Mouse (Mus musculus) hindbrain, postnatal 0 days (tissue): ENCODE measurements around the gene Zfp777. TPM values are rescaled to one million over a fixed set of nuclear protein-coding genes. Genes with fewer than 3 reads are reported as not detected.

Source experiments
- ATAC-seq: fragments of 200-750 bp; cut with Nextera tagmentation; 2 replicates; pipeline ENCODE4 v1.8.0; 2017; ENCODE audit warnings: mild to moderate bottlenecking, moderate TSS enrichment, moderate library complexity
- DNase-seq: peaks from one replicate; pipeline ENCODE4 v3.0.0-alpha.2; 2015; ENCODE audit warnings: low spot score
- H3K27ac ChIP-seq: fragments of 300-500 bp; sonication (generic); 2 replicates; pipeline ENCODE4 v1.5.1; 2014; ENCODE audit warnings: mild to moderate bottlenecking
- H3K27me3 ChIP-seq: fragments of 300-500 bp; sonication (generic); 2 replicates; pipeline ENCODE4 v1.6.1; 2014; ENCODE audit warnings: low read length, mixed read lengths; ENCODE audit not compliant: insufficient read depth
- H3K36me3 ChIP-seq: fragments of 300-500 bp; sonication (generic); 2 replicates; pipeline ENCODE4 v1.6.1; 2014; ENCODE audit warnings: low read length, mixed read lengths; ENCODE audit not compliant: insufficient read depth
- H3K4me1 ChIP-seq: fragments of 300-500 bp; sonication (generic); 2 replicates; pipeline ENCODE4 v1.6.1; 2014; ENCODE audit warnings: antibody characterized with exemption, low read length, mixed read lengths; ENCODE audit not compliant: insufficient read depth
- H3K4me2 ChIP-seq: fragments of 300-500 bp; sonication (generic); 2 replicates; pipeline ENCODE4 v1.6.1; 2014; ENCODE audit warnings: low read depth, mild to moderate bottlenecking, low read length, moderate library complexity, mixed read lengths
- H3K4me3 ChIP-seq: fragments of 300-500 bp; sonication (generic); 2 replicates; pipeline ENCODE4 v1.5.1; 2014; ENCODE audit warnings: low read length
- H3K9ac ChIP-seq: fragments of 300-500 bp; sonication (generic); replicated peaks from 2 replicates; pipeline ENCODE4 v1.6.1; 2014; ENCODE audit warnings: mild to moderate bottlenecking, low read length, moderate library complexity, mixed read lengths
- H3K9me3 ChIP-seq: fragments of 300-500 bp; sonication (generic); 2 replicates; pipeline ENCODE4 v1.6.1; 2016; ENCODE audit warnings: low read length, mixed read lengths
- CTCF ChIP-seq: IDR thresholded peaks from 2 replicates; pipeline ENCODE4 v1.5.1; 2016; ENCODE audit warnings: antibody characterized with exemption, control low read depth, low read depth
- WGBS: fragments of 180-500 bp; shearing (Covaris S2); extraction: QIAGEN DNeasy Blood & Tissue Kit; methylation state at CpG from one replicate; pipeline ENCODE4 v1.1.7; 2014; 5-methylcytosine and 5-hydroxymethylcytosine counted together
- polyA plus RNA-seq: library from polyadenylated mRNA; unstranded; fragments of >200 nt; fragmentation: Nextera tagmentation; extraction: Ambion mirVana; gene quantifications from 2 replicates; pipeline ENCODE4 v1.2.1, GENCODE M21; 2015
- total RNA-seq: library from RNA; depleted of rRNA; stranded (reverse); fragments of >200 nt; gene quantifications from 2 replicates; pipeline ENCODE4 v1.2.3, GENCODE M21; 2014

Gene Zfp777
- total and polyA plus RNA-seq, 2 experiments from 2014 or later: 16.2 to 47.7 TPM

- no peak for ATAC-seq
- Histone ChIP-seq H3K4me2 (no peak overlapping the region), H3K36me3 (peaks cover 37% of the 10 kb centered on the region), H3K9ac (no peak overlapping the region), H3K4me1 (peaks cover 4% of the 10 kb centered on the region; the same call in 1 of the 2 replicates), H3K9me3 (peaks cover 8% of the 10 kb centered on the region; the same call in 1 of the 2 replicates), H3K4me3 (no peak overlapping the region), H3K27ac (no peak overlapping the region), H3K27me3 (no peaks in the 10 kb centered on the region)
- 87% methylated on average over 1 of the region's 1 CpGs for WGBS
- no peak for DNase-seq
- TF ChIP-seq CTCF: no peak
Measured at GRCm38 (mm10) chr6:48021678-48022077, 27.0 kb downstream of the Zfp777 start.

GRCm38 (mm10) chr6:48020006-48020405 lies 28.7 kb downstream of the Zfp777 start:
- H3K9ac ChIP-seq: no peak overlapping the region
- DNase-seq: peak; percentile 19
- no peak for TF ChIP-seq CTCF
- WGBS: 60% methylated on average over 2 of the region's 2 CpGs
- H3K27ac ChIP-seq: no peak overlapping the region
- peaks cover 4% of the 10 kb centered on the region; the same call in 1 of the 2 replicates for H3K9me3 ChIP-seq
- H3K4me3 ChIP-seq: no peak overlapping the region
- no peaks in the 10 kb centered on the region for H3K27me3 ChIP-seq
- H3K4me2 ChIP-seq: no peak overlapping the region
- peaks cover 21% of the 10 kb centered on the region for H3K36me3 ChIP-seq
- no peak for ATAC-seq
- H3K4me1 ChIP-seq: peaks cover 4% of the 10 kb centered on the region; the same call in 1 of the 2 replicates

DNA sequence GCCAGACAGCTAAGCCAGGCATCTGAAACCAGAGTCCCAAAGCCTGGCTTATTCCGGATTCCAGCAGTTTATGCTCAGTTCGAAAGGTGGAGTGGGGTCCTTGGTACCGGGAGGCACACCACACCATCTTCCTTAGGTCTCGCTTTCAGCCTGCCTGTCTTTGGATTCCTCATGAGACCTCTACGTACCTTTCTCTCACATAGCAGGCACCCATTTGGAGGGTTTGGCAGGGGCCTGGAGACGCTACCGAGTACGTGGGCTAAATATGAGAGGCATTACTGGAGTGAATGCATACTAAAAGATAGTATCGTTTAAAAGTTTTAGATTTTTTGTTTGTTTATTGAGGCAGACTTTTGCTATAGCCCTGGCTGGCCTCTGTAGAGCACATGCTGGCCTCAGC lies 31.9 kb downstream of the Zfp777 start:
- H3K36me3 ChIP-seq: no peaks in the 10 kb centered on the region; the same call in 1 of the 2 replicates
- DNase-seq (no peak), ATAC-seq (no peak)
- H3K4me1 ChIP-seq: peaks cover 4% of the 10 kb centered on the region; the same call in 1 of the 2 replicates
- H3K4me3 ChIP-seq: no peak overlapping the region
- no peak overlapping the region for H3K9ac ChIP-seq
- TF ChIP-seq CTCF: no peak
- 92% methylated on average over 9 of the region's 9 CpGs for WGBS
- no peaks in the 10 kb centered on the region for H3K27me3 ChIP-seq
- no peaks in the 10 kb centered on the region for H3K9me3 ChIP-seq
- H3K27ac ChIP-seq: no peak overlapping the region
- no peak overlapping the region for H3K4me2 ChIP-seq

GRCm38 (mm10) chr6:48016090-48016521 lies 32.6 kb downstream of the Zfp777 start:
- H3K4me1 ChIP-seq: peaks cover 4% of the 10 kb centered on the region; the same call in 1 of the 2 replicates
- WGBS: 1% methylated on average over 23 of the region's 24 CpGs
- H3K27me3 ChIP-seq: no peaks in the 10 kb centered on the region
- peak; percentile 88 for DNase-seq
- TF ChIP-seq CTCF: peak; percentile 82
- H3K4me2 ChIP-seq: peak overlapping the region; percentile 62
- H3K9me3 ChIP-seq: no peaks in the 10 kb centered on the region
- H3K36me3 ChIP-seq: no peaks in the 10 kb centered on the region; the same call in 1 of the 2 replicates
- H3K9ac ChIP-seq: peak overlapping the region; percentile 53
- peak; percentile 98 for ATAC-seq
- H3K4me3 ChIP-seq: peak overlapping the region; percentile 38
- H3K27ac ChIP-seq: no peak overlapping the region

GRCm38 (mm10) chr6:48010727-48011126 lies 38.0 kb downstream of the Zfp777 start:
- H3K9ac ChIP-seq: no peak overlapping the region
- WGBS: 47% methylated on average over 8 of the region's 8 CpGs
- TF ChIP-seq CTCF: no peak
- H3K9me3 ChIP-seq: no peaks in the 10 kb centered on the region
- no peaks in the 10 kb centered on the region for H3K4me1 ChIP-seq
- no peak for ATAC-seq
- no peak overlapping the region for H3K4me3 ChIP-seq
- H3K4me2 ChIP-seq: no peak overlapping the region
- no peak for DNase-seq
- no peaks in the 10 kb centered on the region for H3K36me3 ChIP-seq
- no peak overlapping the region for H3K27ac ChIP-seq
- H3K27me3 ChIP-seq: no peaks in the 10 kb centered on the region

DNA sequence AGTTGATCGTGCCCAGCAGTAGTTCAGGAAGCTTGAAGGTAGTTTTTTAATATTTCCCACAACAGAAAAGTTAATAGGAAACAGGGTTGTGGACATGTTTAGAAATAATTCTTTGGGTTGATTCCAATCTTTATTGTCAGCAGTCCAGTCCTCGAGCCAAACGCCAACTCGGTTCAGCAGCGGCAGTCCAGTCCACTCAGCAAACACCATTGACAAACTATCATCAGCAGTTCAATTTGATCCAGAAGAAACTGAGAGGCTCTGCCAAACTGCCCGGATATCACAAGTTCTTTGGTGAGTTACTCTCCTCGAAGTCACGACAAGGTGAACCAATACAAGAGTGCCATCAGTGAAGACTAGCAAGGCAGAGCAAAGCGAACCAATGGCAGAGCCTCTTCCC lies 53.0 kb downstream of the Zfp777 start:
- no peak for TF ChIP-seq CTCF
- Histone ChIP-seq H3K4me2 (no peak overlapping the region), H3K36me3 (no peaks in the 10 kb centered on the region), H3K27ac (no peak overlapping the region), H3K9ac (no peak overlapping the region), H3K9me3 (no peaks in the 10 kb centered on the region), H3K4me1 (no peaks in the 10 kb centered on the region), H3K4me3 (no peak overlapping the region), H3K27me3 (no peaks in the 10 kb centered on the region)
- no peak for ATAC-seq
- 87% methylated on average over 9 of the region's 9 CpGs for WGBS
- no peak for DNase-seq

- Histone ChIP-seq H3K4me2 (no peak overlapping the region), H3K27ac (no peak overlapping the region), H3K27me3 (no peaks in the 10 kb centered on the region), H3K4me1 (no peaks in the 10 kb centered on the region), H3K9me3 (no peaks in the 10 kb centered on the region), H3K36me3 (no peaks in the 10 kb centered on the region), H3K4me3 (no peak overlapping the region), H3K9ac (no peak overlapping the region)
- DNase-seq: no peak
- WGBS: 14% methylated on average over 2 of the region's 2 CpGs
- ATAC-seq: no peak
- TF ChIP-seq CTCF: no peak
Measured at GRCm38 (mm10) chr6:47983936-47984335, 64.8 kb downstream of the Zfp777 start.
